Mouse (Mus musculus): ENCODE data around the gene Lcp2. TPM values are rescaled to one million over a fixed set of nuclear protein-coding genes. Genes with fewer than 3 reads are reported as not detected.

Gene Lcp2
- total RNA-seq, 2 experiments from 2014 or later = 1.7 to 2.9 TPM

DNA sequence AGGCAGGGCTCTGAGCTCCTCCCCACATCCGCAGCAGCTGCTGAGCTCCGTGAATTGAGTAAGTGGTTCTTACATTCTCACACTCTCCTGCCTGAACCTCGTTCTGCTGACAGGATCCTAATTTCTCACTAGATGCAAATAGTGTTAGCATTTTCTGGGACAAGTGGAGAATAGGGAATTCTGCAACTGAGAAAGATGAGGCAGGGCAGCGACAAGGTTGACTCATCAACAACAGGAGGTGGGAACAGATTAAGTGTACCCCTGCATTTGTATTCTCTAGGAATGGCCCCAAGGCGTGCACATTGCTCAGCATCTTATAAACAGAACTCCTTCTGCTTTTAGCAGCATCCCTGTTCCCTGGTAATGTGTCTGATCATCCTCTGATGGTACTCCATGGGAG, 6.7 kb upstream of the Lcp2 start:
- intact Hi-C loops (cut with DNase I) = no loop called here
- DNase-seq = no peak

DNA sequence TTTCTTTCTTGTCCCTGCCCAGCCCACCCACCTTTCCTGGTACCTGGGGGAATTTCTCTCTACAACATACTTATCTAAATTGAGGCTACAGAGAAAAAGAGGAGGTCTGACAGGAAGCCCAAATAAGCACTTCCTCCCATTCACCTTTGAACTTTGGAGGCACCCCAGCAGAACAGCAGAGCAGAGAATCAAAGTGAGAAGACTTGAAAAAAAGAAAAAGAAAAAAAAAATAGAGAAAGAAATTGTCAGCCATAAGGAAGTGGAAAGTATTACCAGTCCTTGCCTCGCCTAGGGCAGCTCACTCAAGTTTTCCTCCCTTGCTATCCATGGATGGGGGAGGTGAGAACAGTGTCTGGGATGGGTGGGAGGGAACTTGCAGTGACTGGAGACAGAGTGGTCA, 3.9 kb upstream of the Lcp2 start:
- intact Hi-C loops (cut with DNase I) = no loop called here
- DNase-seq = no peak

DNA sequence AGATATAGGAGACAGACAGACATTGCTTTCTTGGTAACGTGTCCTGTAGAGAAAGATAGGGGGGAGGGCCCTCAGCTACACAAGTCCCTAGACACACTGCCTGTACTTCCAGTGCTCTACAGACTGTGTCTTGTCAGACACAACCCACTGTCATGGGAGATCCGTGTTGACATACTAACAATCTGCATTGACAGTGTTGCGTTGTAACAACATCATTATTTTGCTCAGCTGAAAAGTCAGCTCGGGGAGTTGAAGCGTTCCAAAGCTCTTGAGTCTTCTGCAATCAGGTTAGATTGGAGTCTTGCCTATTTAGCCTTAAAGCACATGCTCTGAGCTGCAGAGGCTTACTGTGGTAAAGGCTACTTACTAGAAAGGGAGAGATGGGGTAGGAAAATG, 820 bp downstream of the Lcp2 start:
- intact Hi-C loops (cut with DNase I) = loop anchor here (5.0 kb wide), 1 partner anchor 35 kb away; no protein-coding TSS in a partner anchor
- no peak for DNase-seq

DNA sequence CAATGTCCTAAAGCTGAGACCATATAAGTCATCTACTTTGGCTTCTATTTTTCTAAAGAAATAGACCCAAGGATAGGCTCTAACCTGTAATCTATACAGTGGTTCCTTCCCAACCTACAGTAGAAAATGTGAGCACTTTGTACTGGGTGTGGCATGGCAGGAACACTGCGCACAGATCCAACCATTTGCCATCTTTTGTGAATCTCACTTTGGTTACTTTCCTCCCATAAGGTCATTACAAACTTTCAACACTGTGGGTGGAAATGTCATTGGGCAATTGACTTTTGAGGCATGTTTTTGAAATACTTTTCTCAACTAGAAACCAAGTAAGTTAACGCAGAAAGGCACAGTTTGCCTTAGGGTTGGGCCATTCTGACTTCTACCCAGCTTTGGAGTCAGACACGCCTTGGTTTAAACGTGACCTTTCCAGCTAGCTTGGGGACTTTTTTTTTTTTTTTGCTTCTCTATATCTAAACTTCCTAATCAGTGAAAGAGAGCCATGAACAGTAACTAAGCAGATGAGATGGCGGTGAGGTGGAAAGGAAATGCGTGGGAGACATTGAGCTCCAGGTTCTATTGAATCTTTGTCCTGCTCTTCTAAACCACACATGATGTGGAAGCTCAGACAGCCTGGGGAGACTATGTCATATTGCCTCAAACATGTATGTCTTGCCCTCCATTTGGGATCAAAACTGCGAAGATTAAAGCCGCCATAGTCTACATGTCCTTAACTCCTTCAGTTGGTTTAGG, 1.8 kb downstream of the Lcp2 start:
- intact Hi-C loops (cut with DNase I) = loop anchor here (5.0 kb wide), 1 partner anchor 36 kb away; no protein-coding TSS in a partner anchor
- DNase-seq = no peak

DNA sequence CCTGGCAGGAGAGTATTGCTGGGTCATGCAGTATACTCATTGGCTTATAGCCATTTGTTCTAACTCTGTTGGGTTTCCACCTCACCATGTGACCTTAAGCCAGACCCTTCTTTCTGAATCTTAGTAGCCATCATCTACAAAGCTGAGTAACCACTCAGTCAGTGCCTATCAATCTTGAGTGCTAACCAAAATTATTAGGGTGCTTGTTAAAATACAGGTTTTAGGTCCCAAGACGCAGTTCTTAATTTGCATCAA, 2.3 kb downstream of the Lcp2 start:
- DNase-seq = no peak
- intact Hi-C loops (cut with DNase I) = loop anchor here (5.0 kb wide), 1 partner anchor 37 kb away; no protein-coding TSS in a partner anchor

DNA sequence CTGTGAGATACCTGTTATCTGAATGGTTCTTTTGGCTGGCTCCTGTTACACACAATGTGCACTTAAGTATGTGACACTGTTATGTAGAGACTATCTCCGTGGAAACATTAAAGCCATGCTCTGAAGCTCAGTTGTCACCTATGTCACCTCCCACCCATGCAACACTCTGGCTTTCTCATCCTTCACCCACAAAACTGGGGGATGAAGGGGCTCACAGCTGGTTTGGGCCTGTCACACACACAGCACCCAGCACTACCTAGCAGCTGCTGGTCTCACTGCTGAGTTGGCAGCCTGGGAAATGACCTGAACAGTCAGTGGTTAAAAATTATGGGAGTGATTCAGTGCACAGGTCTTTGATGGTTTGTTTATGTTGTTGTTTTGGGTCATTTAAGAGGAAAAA, 3.3 kb downstream of the Lcp2 start:
- intact Hi-C loops (cut with DNase I) = no loop called here
- no peak for DNase-seq

DNA sequence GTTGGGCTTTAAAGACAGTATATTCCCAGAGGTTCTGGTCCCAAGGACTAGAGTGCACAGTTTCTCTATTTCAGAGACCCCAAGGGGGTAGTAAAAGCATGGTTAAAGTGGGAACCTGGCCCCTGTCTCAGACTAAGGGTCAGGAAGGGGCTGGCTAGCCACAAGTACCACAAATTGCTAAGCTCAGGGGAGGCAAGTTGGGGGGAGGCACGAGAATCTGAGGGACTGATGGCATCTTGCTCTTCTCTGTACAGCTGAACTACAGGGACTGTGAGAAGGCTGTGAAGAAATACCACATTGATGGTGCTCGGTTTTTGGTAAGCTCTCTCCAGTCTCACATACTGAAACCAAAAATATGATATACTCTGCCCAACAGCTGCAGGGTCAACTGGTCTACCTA, 3.9 kb downstream of the Lcp2 start:
- no peak for DNase-seq
- intact Hi-C loops (cut with DNase I) = no loop called here

DNA sequence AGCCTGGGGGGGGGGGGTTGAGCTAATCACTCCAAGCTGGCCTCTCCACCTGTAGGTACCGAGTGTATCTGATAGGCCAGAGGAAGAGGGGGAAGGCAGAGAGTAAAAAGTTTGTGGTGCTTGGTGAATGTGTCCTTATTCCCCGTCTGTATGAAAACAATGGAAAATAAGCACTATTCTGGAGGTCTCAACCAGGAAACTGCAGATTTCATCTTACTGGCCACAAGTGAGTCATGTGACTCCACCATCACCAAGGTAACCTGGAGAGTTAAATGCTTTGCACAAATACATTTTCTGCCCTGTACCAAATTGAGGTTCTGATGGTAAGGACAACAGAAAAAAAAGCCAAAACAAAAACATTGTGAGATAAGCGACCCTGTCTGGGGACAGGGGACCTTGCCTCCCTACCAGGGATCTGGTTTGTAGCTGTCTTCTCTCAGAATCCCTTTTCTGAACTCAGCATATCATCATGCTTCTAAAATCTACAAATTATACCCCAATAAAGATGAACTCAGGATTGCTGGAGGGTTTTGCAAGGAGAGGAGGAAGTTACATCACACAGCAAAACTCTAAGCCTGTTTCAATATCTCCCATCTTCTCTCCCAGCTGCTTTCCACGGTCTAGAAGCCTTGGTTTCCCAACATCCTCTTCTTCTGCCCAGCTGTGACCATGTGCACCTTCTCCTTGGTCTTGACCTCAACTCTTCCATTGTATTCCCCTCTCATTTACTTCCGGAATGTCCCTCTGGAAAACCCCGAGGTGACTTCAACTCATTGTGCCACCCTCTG, 6.5 kb downstream of the Lcp2 start:
- intact Hi-C loops (cut with DNase I) = no loop called here
- no peak for DNase-seq

DNA sequence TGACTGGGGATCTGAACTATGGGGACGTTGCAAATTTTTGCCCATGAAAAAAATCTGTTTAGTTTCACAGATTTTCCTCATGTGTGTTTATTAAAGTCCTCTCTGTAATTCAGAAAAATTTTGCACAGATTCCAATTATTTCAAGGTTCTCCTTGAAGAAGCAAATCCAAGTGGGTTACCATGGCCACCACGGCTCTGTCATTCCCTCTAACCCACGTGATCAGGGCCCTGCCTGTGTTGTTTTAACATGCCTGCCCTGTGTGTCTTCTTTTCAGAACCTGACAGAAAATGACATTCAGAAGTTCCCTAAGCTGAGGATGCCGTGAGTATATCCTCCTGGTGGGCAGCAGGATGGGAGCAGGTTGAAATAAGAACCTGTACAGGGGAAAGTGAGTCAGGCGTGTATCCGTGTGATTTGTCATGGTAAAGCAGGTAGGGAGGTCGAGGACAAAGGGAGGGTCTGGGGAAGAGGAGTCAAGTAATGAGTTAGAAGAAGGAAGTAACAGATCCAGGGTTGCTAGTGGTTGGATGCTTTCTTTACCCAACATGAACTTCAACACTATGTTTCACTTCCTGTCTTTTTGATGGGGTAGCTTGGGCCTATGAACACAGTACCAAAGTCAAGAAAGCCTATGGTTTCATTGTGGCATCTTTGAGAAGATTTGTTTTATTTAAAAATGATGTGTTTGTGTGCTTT, 7.5 kb downstream of the Lcp2 start:
- intact Hi-C loops (cut with DNase I) = no loop called here
- no peak for DNase-seq

DNA sequence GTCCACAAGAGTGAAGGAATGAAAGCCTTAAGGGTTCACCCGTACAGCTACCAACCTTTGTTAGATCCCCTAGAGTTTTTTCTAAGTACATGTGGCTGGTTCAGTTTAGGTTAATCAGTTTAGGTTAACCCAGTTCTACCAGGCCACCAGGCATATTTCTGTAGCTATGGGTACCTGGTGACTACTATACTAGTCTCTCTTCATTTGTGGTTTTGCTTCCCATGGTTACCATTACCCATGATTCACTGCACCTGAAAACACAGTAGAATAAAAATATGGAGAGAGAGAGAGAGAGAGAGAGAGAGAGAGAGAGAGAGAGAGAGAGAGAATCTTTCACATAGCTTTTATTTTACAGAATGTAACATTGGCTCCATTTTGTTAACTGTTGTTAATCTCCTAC, 10.0 kb downstream of the Lcp2 start:
- no peak for DNase-seq
- intact Hi-C loops (cut with DNase I) = no loop called here

DNA sequence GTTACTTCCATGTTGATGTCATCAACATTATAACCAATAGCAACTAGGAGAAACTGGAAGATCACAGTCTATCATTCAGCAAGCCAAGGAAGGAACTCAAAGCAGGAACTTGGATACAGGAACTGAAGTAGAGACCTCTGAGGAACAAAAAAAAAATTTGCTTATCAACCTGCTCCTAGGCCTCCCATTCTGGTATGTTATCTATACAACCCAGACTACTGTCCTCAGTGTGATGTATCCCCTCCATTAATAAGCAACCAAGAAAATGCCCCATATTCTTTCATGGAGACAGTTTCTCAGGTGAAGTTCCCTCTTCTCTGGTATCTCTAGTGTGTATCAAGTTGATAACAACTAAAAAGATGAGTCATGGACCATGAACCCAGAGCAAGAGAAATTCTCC, 11.6 kb downstream of the Lcp2 start:
- intact Hi-C loops (cut with DNase I) = no loop called here

DNA sequence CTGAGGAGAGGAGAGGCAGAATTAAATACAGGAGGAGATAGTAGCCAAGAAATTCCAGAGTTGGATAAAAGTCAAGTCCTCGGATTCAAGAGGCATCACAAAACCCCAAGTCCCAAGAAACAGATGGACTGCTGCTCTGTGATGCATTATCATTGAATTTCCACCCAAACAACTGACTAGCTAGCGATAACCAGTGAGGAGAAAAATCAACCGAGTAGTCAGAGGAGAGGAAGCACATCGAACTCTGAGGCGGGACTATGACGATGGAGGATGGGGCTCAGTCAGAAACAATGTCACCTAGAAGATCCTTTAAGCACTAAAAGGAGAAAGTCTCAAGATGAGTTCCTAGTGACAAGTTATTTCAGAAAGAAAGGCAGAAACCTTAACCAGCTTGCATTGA, 12.2 kb downstream of the Lcp2 start:
- no peak for DNase-seq
- intact Hi-C loops (cut with DNase I) = no loop called here

More for the DNA sequence above, 11.6 kb downstream of the Lcp2 start:
- DNase-seq = no peak

DNA sequence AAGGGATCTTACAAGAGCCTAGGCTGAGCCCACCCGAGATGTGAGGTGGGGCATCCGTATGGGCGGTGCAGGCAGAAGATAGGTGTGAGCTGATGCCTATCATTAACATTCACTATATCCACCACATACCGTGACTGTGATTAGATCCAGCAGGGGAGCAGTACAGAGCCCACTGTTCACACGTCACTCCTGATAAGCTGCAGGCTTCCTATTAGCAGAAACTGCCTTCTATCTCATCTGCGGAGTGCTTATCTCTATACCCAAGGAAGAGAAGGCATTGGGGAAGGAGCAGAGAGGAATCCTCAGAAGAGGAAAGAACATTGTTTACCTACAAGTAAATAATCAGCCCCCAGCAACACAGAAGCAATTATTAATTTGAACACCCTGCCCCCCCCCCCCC, 15.0 kb downstream of the Lcp2 start:
- intact Hi-C loops (cut with DNase I) = no loop called here

DNA sequence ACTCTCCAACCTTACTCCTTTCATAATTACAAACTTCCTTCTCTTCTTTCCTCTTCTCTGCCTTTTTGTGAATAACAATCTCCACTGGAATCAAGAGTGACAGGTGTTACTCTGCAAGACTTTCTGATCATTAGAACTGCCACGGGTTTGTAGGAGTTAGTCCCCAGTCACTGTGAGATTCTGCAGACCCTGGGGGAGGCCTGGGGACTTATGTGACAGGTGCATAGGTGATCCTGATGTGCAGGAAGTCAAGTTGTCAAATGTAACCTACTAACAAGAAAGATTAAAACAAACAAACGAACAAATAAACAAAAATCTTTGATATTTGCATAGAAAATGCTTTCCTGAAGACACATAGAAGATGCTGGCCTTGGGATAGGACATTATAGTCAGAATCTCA, 16.5 kb downstream of the Lcp2 start:
- intact Hi-C loops (cut with DNase I) = no loop called here
- no peak for DNase-seq

More for the DNA sequence above, 15.0 kb downstream of the Lcp2 start:
- DNase-seq = no peak

DNA sequence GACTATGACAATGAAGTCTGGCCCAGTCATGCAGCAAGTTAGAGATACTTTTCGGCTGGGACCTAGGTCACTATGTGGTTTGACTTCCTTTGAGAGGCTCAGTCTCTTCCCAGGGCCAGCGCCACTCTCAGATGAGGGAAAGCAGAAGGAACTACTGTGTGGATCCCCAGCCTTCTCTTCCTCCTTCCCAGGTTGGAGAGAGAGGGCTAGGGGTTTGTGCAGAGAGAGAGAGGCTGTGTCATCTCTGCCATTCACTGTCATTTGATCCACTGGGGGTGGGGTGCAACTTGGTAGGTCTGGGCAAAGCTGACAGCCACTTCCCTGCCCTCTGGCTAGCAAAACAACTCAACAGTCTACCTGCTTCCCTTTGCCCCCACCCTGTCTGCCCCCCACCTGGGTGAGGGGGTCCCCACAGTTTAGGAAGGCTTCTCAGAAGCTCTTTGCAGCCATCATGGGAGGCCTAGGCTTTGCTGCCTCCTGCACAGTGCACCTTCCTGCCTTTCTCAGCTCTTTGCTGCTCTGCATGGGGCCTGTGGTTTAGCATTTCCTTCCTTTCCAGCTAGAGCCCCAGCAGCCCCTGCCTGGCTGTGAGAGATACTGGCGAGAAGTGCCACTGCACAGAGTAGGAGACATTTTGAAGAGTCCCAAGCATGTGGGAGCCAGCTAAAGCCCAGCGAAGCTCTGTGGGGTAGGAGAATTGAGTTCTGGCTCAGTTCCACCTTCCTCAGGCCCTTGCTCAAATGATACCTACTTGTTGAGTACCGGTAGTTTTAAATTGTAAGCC, 17.2 kb downstream of the Lcp2 start:
- intact Hi-C loops (cut with DNase I) = no loop called here
- no peak for DNase-seq

DNA sequence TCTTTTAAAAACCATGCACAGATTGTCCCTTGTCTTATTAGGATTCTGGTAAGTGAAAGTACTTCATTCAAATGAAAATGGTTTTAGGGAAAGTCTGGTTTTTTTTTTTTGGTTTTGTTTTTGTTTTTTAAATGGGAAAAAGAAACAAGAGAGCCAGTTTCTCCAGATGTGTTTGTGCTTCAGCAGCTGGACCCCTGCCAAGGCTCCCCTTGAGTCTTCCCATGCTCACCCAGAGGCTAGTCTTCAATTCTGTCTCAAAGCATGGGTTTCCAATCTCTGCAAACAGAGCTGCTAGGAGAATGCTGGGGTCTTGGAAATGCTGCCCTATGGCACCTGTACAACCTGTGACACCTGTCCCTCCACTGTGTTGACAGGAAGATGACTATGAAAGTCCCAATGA, 23.9 kb downstream of the Lcp2 start:
- intact Hi-C loops (cut with DNase I) = no loop called here
- no peak for DNase-seq

DNA sequence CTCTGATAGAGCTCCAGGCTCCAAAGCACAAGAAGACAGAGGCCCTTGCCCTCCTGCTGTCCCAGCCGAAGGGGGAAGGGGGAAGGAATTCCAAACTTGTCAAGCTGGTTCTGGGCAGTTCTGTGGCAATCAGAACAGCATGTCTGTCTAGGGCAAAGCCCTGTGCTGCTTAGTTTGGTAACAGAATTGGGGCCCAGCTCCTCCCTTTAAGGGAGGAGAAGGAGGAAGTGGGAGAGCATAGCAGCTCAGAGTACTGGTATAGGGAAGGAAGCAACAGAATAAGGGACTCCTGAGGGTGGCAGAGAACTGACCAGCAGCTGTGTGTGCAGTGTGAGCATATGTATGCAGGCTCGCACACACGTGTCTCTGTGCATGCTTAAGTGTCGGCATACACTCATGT, 25.6 kb downstream of the Lcp2 start:
- DNase-seq = no peak
- intact Hi-C loops (cut with DNase I) = no loop called here

DNA sequence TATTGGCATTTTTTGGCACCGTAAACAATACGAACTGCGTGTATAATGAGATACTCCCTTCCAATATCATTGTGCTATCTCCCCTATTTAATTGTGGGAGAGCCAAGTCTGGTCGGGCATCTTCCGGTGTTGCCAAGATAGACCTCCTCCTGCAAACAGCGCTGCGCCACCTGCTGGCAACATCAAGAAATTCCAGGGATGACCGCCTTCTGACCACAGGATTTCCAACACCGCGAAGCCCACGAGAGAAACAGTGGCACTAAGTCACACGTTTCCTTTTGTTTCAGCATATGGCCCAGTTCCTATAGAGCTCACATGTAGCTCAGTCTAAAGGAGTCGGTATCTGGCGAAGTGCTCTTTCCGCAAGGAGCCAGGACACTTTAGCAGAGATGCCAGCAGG, 27.1 kb downstream of the Lcp2 start:
- peak; percentile 67 to 70 for DNase-seq
- intact Hi-C loops (cut with DNase I) = loop anchor here (1.0 kb wide), 1 partner anchor 71 kb away; no protein-coding TSS in a partner anchor

DNA sequence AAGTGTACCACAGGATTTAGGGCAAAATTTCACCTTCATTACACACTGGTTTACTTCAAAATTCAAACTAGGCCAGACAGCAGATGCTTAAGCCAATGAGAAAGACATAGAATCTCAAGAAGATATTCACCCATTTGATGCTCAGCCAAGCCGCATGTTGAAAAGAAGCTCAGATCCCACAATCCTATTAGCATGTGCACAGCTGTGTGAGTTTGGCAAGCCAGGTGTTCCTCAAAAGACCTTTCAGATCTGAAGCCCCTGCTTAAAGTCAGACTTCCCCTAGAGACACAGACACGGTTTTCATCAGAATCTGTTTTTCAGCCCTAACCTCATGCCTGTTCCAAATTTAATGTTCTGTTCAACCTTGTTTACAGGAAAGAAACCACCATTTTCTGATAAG, 31.1 kb downstream of the Lcp2 start:
- intact Hi-C loops (cut with DNase I) = no loop called here

DNA sequence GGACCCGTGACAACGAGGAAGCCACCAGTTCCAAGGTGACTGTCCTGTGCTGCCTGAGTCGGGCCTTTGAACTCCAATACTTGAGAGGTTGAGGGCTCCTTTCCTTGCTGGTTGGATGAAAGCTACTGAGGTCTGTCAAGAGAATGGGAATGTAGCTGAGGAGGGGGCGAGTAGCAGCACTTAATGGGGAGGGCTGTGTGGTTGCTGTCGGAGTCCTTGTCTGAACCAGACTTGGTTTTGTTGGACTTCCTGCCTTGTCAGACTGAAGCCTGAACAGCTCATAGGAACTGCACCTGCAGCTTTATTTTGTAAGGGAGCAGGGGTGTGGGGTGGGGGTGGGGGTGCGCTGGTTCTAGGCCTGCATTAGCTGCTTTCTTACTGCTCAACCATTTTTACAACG, 31.9 kb downstream of the Lcp2 start:
- no peak for DNase-seq
- intact Hi-C loops (cut with DNase I) = no loop called here

More for the DNA sequence above, 31.1 kb downstream of the Lcp2 start:
- DNase-seq = no peak
